Mouse (Mus musculus): Measurements from ENCODE around the gene Tns1. TPM values are rescaled to one million over a fixed set of nuclear protein-coding genes. Genes with fewer than 3 reads are reported as not detected.
A peak's percentile ranks its signal among the peaks of the same experiment; 100 is the strongest.

The Tns1 gene
- total RNA-seq, 2 experiments from 2014 or later, result 41.3 to 43.3 TPM

DNA sequence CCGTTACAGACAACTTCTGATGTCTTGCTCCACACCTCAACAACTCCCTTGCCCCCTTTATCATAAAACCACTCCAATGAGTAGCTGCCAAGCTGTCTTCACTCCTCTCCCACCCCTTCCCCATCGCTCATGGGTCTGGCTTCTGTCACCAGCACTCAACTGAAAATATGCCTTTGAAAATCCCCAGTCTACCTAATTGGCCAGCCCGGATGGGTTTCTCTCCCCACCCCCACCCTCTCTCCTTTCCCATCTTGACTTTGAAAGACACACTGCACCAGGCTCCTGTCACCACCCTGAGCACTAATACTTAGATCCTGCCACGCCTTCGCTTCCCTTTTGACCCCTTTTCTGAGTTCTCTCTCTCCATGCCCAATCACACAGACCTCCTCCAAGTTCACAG, 175.5 kb downstream of the Tns1 start:
- Histone ChIP-seq H3K4me3 (no peak overlapping the region), H3K27ac (no peak overlapping the region)
- DNase-seq (ENCODE audit: low spot score in 2 of 2), result no peak
- no peak for TF ChIP-seq CTCF (conservative IDR thresholded peaks at IDR 0.05)

DNA sequence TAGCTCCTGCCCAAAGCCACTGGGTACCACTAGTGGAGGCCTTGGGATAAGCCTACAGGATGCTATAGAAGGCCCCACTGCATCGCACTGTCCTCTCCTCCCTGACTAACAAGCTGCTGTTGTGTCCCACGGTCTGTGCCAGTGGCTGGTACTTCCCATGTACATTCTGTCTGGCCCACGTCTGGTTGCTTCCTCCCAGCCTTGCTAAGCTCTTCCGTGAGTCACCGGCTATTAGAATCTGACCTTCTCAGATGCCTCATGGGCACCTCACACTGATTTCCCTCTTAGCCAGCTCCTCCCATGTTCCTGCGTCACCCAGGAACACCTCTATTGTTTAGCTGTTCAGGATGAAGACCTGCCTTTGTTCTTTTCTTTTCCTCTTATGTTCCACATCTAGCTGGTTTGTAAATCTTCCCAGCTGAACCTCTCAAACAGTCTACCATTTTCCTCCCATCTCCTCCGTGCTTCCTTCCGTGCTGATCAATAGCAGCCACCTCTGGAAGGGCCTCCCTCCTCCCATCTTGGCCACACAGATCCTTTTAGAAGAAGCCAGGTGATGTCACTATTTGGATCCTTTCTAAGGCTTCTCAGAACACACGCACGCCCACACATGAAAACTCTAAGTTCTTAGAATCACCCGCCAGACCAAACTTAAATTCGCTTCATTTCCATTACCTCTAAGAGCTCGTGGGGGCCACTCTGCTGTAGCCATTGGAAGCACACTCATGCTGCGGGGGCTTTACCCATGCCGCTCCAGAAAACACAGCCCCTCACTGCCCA, 176.5 kb downstream of the Tns1 start:
- TF ChIP-seq CTCF (conservative IDR thresholded peaks at IDR 0.05), result no peak

DNA sequence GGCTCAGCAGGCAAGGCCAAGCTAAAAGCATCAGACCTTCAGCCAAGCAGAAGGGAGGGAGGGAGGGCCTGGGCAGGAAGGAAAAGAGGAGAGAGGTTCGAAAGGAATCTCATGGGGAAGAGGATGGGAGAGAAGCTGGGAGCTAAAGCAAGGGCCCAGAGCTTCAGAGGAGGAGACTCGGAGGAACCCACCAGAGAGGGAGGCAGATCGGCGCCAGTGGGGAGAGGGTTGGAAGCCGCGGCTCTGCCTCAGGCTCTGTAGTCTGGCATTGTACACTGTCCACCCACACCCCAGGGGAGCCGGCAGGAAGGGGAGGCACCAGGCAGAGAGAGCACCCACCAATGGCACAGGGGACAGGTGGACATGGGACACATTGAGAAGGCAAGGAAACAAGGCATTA, 177.5 kb downstream of the Tns1 start:
- 0 out of 2 replicates have a peak overlapping the region, but pooled peaks have one; percentile 32 for H3K27ac ChIP-seq
- DNase-seq (ENCODE audit: low spot score in 2 of 2), result no peak
- no peak for TF ChIP-seq CTCF (conservative IDR thresholded peaks at IDR 0.05)
- no peak overlapping the region for H3K4me3 ChIP-seq

More for the DNA sequence above, 176.5 kb downstream of the Tns1 start:
- no peak for DNase-seq (ENCODE audit: low spot score in 2 of 2)
- Histone ChIP-seq H3K27ac (no peak overlapping the region; the same call in 1 of the 2 replicates), H3K4me3 (no peak overlapping the region)

DNA sequence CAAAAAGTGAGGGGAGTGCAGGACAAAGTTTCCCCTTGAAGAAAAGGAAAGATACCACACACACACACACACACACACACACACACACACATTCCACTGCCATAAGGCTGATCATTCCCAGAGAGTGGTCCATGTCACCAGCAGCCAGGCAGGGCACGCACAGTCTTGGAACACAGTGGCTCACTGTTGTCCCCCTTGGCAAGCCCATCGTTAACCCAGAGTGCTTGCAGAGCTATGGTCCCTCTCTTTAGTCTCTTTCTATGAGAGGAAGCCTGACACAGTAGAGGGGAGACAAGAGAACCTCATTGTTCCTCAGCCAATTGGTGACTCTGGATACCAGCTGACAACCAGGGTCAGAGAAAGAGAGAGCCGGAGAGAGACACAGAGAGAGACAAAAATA, 179.9 kb downstream of the Tns1 start:
- peak; percentile 51 to 62 for DNase-seq (ENCODE audit: low spot score in 2 of 2)
- Histone ChIP-seq H3K4me3 (no peak overlapping the region), H3K27ac (peak overlapping the region; percentile 76)
- no peak for TF ChIP-seq CTCF (conservative IDR thresholded peaks at IDR 0.05)

DNA sequence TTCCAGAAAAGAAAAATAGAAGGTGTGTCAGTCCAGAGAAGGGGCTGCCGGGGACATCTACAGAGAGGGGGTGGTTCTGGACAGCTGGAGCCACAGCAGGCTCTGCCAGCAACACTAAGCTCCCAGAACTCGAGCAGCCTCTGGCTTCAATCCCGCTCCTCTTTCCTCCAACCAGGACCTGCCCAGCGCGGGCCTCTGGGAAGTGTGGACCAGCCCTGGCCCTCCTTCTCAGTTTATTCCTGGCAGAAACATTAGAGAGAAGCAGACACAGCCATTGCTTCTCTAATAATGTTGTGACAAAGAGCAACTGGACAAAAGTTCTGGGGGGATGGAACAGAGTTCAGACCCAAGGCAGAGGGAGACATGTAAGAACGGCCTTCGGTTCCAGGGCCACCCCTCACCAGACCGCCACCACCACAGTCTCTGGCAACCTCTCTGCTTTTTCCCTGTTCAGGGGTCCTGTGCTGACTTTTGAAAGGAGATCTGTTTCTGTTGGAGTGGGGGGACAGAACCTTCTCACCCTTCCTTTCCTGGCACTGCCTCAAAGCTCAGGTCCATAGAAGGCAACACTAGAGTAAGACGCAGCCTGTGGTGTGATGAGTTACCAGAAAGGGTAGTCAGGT, 180.5 kb downstream of the Tns1 start:
- H3K4me3 ChIP-seq, result no peak overlapping the region
- no peak for TF ChIP-seq CTCF (conservative IDR thresholded peaks at IDR 0.05)
- H3K27ac ChIP-seq, result peak overlapping the region; percentile 76
- peak; percentile 58 to 59 for DNase-seq (ENCODE audit: low spot score in 2 of 2)

DNA sequence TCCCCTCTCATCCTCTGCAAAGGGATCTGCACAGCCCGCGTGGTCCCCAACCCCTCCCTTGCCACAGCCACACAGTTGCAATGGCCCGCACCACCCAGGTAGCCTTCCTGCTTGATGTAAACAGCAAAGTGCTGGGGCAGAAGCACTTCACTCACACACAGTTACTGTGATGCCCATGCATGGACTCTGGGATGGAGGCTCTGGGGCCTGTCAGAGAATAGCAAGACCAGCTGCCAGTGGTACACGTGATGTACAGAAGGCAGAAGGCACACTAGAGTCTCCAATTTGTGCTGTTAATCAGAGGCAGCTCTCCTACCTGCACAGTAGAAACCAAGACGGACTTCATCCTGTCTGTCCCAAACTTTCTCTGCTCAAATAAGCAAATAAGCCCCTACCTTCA, 181.0 kb downstream of the Tns1 start:
- H3K27ac ChIP-seq, result peak overlapping the region; percentile 76
- no peak for DNase-seq (ENCODE audit: low spot score in 2 of 2)

DNA sequence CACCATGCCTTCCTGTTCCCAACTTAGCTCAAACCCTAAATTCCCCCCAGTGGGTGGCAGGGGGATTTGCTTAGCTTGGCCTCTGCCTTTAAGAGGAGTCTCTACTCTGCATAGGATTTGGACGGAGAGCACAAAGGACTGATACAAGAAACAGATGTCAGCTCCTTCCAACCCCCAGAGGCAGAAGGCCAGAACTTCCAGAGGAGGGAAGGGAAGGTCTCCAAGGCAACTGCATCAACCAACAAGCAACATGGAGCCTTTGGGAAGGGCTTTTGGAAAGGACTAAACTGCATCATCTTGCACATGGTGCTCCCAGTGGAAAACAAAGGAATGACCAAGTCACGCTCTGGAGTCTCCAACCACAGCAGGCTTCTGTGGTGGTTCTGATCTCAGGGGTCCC, 182.0 kb downstream of the Tns1 start:
- no peak for DNase-seq (ENCODE audit: low spot score in 2 of 2)
- TF ChIP-seq CTCF (conservative IDR thresholded peaks at IDR 0.05), result peak; percentile 36; the same call in 1 of the 2 replicates
- no peak overlapping the region for H3K4me3 ChIP-seq
- peak overlapping the region; percentile 61 for H3K27ac ChIP-seq

More for the DNA sequence above, 181.0 kb downstream of the Tns1 start:
- H3K4me3 ChIP-seq, result no peak overlapping the region
- no peak for TF ChIP-seq CTCF (conservative IDR thresholded peaks at IDR 0.05)

DNA sequence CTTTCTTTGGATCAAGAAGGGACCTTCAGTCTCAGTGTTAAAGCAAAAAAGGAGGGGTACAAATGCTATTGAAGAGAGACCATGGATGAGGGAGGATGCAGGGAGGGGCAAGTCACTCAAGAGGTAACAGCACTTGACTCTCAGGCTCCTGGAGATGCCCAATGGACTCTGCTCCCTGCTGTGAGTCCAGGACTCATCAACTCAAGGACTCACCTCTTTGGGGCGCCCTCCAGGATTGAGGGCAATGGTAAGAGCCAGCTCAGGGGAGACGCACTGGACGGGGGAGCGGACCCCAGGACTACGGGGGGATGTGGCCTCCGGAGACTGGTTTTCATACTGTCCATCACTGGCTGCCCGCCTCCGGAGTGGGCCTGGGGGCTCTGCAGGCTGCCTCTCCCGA, 182.6 kb downstream of the Tns1 start:
- peak overlapping the region; percentile 43 for H3K27ac ChIP-seq
- TF ChIP-seq CTCF (conservative IDR thresholded peaks at IDR 0.05), result no peak
- DNase-seq (ENCODE audit: low spot score in 2 of 2), result no peak
- no peak overlapping the region for H3K4me3 ChIP-seq

DNA sequence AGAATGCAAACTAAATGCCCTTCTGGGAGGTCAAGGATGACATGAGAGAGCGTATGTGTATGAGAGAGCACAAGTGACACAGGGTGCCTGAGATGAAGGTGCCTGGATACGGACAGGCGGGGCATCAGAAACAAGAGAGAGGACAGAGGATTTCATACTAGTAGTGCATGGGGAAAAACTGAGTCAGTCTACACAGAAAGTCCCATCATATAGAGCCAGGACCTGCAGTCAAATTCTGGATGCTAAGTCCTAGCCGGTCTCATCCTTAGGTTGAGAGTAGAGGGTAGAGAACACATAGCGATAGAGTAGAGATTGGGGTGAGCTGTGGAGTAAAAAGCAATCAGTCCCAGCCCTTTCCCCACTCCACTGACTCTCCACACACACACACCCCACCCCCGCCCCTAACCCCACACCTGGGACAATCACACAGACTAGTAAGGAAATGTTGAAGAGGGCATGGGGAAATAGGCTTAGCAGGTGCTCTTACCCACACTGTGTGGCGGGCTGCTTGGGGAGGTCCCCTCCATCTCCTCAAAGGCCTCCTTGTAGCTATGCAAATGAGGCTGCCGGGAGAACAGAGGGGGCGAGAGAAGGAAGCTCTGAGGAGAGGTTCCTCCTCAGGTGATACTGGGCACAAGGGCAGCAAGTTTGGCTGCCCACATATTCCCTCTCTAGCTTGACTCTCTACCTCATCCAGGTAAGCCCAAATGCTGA, 183.6 kb downstream of the Tns1 start:
- H3K4me3 ChIP-seq, result no peak overlapping the region
- TF ChIP-seq CTCF (conservative IDR thresholded peaks at IDR 0.05), result no peak
- H3K27ac ChIP-seq, result no peak overlapping the region
- DNase-seq (ENCODE audit: low spot score in 2 of 2), result no peak

DNA sequence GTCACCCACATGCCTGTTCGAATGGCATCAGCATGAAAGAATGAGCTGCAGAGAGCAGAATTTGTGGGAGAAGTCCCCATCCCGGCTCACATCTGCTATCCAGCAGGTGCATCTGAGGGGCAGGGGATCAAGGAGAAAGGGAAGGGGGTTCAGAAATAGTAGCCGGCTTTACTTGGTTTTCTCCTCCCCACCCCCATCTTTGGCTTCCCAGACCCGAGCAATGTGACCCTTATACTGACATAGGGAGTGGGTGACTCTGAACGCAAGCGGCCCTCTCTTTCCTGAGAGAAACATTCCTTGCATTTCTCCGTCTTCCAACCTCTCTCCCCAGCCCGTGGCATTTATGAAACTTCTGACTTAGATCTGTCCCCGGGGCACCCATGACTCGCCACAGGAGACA, 185.7 kb downstream of the Tns1 start:
- Histone ChIP-seq H3K4me3 (no peak overlapping the region), H3K27ac (no peak overlapping the region)

DNA sequence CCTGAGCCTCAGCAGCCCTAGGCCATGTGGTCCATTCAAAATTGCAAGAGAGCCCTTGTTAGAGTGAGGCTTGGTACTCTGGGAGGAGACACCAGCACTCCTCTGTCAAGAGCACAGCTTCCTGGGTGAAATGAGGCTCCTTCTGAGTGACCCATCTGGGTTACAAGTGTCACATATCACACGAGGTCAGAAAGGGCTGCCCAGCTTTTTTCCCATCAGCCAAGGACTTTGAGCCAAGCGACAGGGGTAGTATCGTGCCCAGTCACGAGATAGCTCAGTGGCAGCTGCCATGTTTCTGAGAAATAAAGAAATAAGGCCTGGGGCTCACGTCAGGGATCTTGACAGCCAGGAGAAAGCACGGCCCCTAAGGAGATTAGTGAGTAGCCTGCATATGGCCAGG, 186.4 kb downstream of the Tns1 start:
- no peak overlapping the region for H3K27ac ChIP-seq
- TF ChIP-seq CTCF (conservative IDR thresholded peaks at IDR 0.05), result no peak
- DNase-seq (ENCODE audit: low spot score in 2 of 2), result no peak
- no peak overlapping the region for H3K4me3 ChIP-seq

More for the DNA sequence above, 185.7 kb downstream of the Tns1 start:
- TF ChIP-seq CTCF (conservative IDR thresholded peaks at IDR 0.05), result no peak
- no peak for DNase-seq (ENCODE audit: low spot score in 2 of 2)

DNA sequence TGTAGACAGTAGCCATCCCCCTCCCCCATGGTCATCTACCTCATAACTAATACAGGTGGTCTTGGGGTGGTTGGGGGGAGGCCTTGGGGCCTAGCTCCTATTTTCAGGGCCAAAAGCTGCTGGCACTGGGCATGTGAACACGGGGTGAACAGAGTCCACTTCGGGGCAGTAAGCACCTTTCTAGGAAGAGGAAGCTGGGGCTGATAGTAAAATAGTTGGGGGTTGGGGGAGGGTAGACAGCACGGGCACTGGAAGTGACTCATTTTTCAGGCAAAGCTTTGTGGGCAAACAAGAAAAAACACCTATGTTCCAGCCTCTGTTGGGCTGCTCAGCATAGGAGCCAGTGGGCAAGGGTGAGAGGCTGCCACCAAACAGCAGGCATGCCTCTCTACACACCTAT, 187.7 kb downstream of the Tns1 start:
- Histone ChIP-seq H3K4me3 (no peak overlapping the region), H3K27ac (0 out of 2 replicates have a peak overlapping the region, but pooled peaks have one; percentile 6)
- no peak for TF ChIP-seq CTCF (conservative IDR thresholded peaks at IDR 0.05)
- DNase-seq (ENCODE audit: low spot score in 2 of 2), result no peak

DNA sequence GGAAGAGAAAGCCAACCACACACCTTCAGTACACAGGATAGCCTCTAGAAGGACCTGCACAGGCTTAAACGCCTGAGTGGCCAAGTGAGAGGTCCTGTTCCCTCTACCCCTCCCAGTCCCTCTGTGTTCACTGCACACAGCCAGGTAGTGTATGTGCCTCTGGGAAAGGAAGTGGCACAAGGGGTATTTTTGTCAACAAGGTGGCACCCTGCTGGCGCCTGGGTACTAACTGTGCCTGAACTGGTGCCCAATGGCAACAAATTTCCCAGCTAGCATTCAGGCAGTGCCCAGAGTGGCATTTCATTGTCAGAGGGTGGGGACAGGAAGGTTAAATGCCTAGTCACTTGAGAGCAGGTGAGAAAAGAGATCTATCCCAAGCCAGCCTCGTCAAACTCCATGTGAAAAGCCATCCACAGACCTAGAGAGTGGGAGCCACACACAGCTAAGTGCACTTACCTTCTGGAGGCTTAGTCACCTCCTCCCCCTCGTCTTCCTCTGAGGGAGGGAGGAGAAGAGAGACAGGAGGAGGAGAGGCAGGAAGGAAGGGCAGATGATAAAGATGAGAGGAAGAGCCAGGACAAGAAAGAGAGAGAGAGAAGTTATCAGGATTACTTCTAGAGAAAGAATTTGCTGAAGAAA, 188.7 kb downstream of the Tns1 start:
- H3K27ac ChIP-seq, result peak overlapping the region; percentile 65
- H3K4me3 ChIP-seq, result no peak overlapping the region
- DNase-seq (ENCODE audit: low spot score in 2 of 2), result no peak
- TF ChIP-seq CTCF (conservative IDR thresholded peaks at IDR 0.05), result no peak; the same call in 1 of the 2 replicates

All from layer of hippocampus, adult 2 months (tissue).